Mouse (Mus musculus) heart, embryonic 10.5 days (tissue): ENCODE results near the gene Pfkfb4. TPM values are rescaled to one million over a fixed set of nuclear protein-coding genes. Genes with fewer than 3 reads are reported as not detected.

ENCODE experiments used
- microRNA counts: library from miRNA; unstranded; fragments of <30 nt; microRNA quantifications from one replicate; lab custom pipeline; 2017
- microRNA-seq: library from miRNA; unstranded; fragments of <30 nt; microRNA quantifications from one replicate; pipeline ENCODE4, GENCODE M21; 2017
- polyA plus RNA-seq: library from polyadenylated mRNA; unstranded; fragments of >200 nt; fragmentation: Nextera tagmentation; extraction: Ambion mirVana; gene quantifications from 2 replicates; pipeline ENCODE4 v1.2.1, GENCODE M21; 2016

Pfkfb4 gene
- polyA plus RNA-seq, 1 experiment from 2014 or later, result 9.4 TPM

MicroRNAs encoded within 50 kb of the gene (microRNA counts, 519-probe panel; counts per million panel counts)
- not detected for microRNA mmu-miR-711 (lab: Ali Mortazavi, UCI)

Small RNA genes within 50 kb of the gene (microRNA-seq; reads per million reads assigned to microRNA genes)
- not detected for gene Mir711

Other genes with a start within 250 kb of the Pfkfb4 start
- 48.1 and 63.9 TPM in 2 replicates for gene Ip6k2, start 208.0 kb upstream of the Pfkfb4 start, polyA plus RNA-seq
- gene Nckipsd, start 183.4 kb upstream of the Pfkfb4 start, polyA plus RNA-seq, result 9.2 and 10.8 TPM in 2 replicates
- 0.13 and 0.26 TPM in 2 replicates for gene Celsr3, start 165.5 kb upstream of the Pfkfb4 start, polyA plus RNA-seq
- 5.4 and 9.3 TPM in 2 replicates for gene Slc26a6, start 138.5 kb upstream of the Pfkfb4 start, polyA plus RNA-seq
- not detected in 2 replicates for gene Tmem89, start 77.2 kb upstream of the Pfkfb4 start, polyA plus RNA-seq
- gene Uqcrc1, start 55.1 kb upstream of the Pfkfb4 start, polyA plus RNA-seq, result 692 and 883 TPM in 2 replicates
- 1.0 and 1.8 TPM in 2 replicates for gene Col7a1, start 38.2 kb upstream of the Pfkfb4 start, polyA plus RNA-seq
- gene Ucn2, start 5.8 kb upstream of the Pfkfb4 start, polyA plus RNA-seq, result not detected in 2 replicates
- 58.2 and 68.5 TPM in 2 replicates for gene Shisa5, start 46.8 kb downstream of the Pfkfb4 start, polyA plus RNA-seq
- 8.2 and 8.9 TPM in 2 replicates for gene Trex1, start 68.0 kb downstream of the Pfkfb4 start, polyA plus RNA-seq
- 20.6 and 26.8 TPM in 2 replicates for gene Atrip, start 82.3 kb downstream of the Pfkfb4 start, polyA plus RNA-seq
- gene Ccdc51, start 90.7 kb downstream of the Pfkfb4 start, polyA plus RNA-seq, result 19.1 and 19.7 TPM in 2 replicates
- gene Tma7, start 90.8 kb downstream of the Pfkfb4 start, polyA plus RNA-seq, result 734 and 774 TPM in 2 replicates
- 11.5 and 14.2 TPM in 2 replicates for gene Plxnb1, start 103.6 kb downstream of the Pfkfb4 start, polyA plus RNA-seq
- gene Fbxw21, start 170.3 kb downstream of the Pfkfb4 start, polyA plus RNA-seq, result not detected in 2 replicates
- not detected in 2 replicates for gene Fbxw13, start 204.2 kb downstream of the Pfkfb4 start, polyA plus RNA-seq
- gene Fbxw20, start 243.0 kb downstream of the Pfkfb4 start, polyA plus RNA-seq, result not detected in 2 replicates